Mouse (Mus musculus) megakaryocyte, embryonic 14.5 days (primary cell): ENCODE data around the gene Nrxn2.

Experiments
- FLI1 ChIP-seq: IDR thresholded peaks from 2 replicates; pipeline ENCODE4 v1.6.1; 2012; ENCODE audit warnings: low read length, inconsistent platforms, mixed read lengths
- GATA1 ChIP-seq: IDR thresholded peaks from 3 replicates; pipeline ENCODE4 v1.6.1; 2012; ENCODE audit warnings: mixed read lengths, low read length, inconsistent platforms, borderline replicate concordance

- TF ChIP-seq GATA1 = no peak
- TF ChIP-seq FLI1 = no peak
Observed at GRCm38 (mm10) chr19:6401951-6402350, 16.6 kb upstream of the Nrxn2 start.
